Mouse (Mus musculus) E14TG2a.4 (cell line): ENCODE data around the gene Slc2a10.

Experiments used
- CTCF ChIP-seq: conservative IDR thresholded peaks from 2 replicates; pipeline ENCODE4 v1.5.1; 2014; ENCODE audit warnings: low read length
- NANOG ChIP-seq: IDR thresholded peaks from 2 replicates; pipeline ENCODE4 v1.6.1; 2014; ENCODE audit warnings: borderline replicate concordance, low read length, mixed read lengths
- POU5F1 ChIP-seq: IDR thresholded peaks from 2 replicates; pipeline ENCODE4 v1.6.1; 2014; ENCODE audit warnings: low read length, borderline replicate concordance

- TF ChIP-seq CTCF (no peak), POU5F1 (no peak), NANOG (no peak)
These were observed 30.2 kb downstream of the Slc2a10 start for GRCm38 (mm10) chr2:165533789-165534188.
